Mouse (Mus musculus) cerebellum, adult 8-10 months (tissue): ENCODE data around the gene Espn.
A peak's percentile ranks its signal among the peaks of the same experiment; 100 is the strongest.

Experiments
- DNase-seq: peaks from one replicate; pipeline ENCODE4 v3.0.0; 2022

The Espn gene

GRCm38 (mm10) chr4:152151966-152152544 lies at the start of gene Espn:
Espn (minus strand) TSS chr4:152152371.
- DNase-seq: no peak

GRCm38 (mm10) chr4:152201492-152201891 lies 49.3 kb upstream of the Espn start:
- no peak for DNase-seq

- no peak for DNase-seq
Observed at GRCm38 (mm10) chr4:152199617-152200016, 47.4 kb upstream of the Espn start.

GRCm38 (mm10) chr4:152197545-152197944 lies 45.4 kb upstream of the Espn start:
- no peak for DNase-seq

- DNase-seq: no peak
Observed at GRCm38 (mm10) chr4:152196276-152196675, 44.1 kb upstream of the Espn start.

GRCm38 (mm10) chr4:152194476-152195175 lies 42.5 kb upstream of the Espn start:
- peak; percentile 33 for DNase-seq

GRCm38 (mm10) chr4:152192569-152192968 lies 40.4 kb upstream of the Espn start:
- DNase-seq: no peak

- no peak for DNase-seq
Observed at GRCm38 (mm10) chr4:152190701-152191100, 38.5 kb upstream of the Espn start.

GRCm38 (mm10) chr4:152190096-152190653 lies 38.0 kb upstream of the Espn start:
- no peak for DNase-seq

- DNase-seq: no peak
Observed at GRCm38 (mm10) chr4:152189691-152190090, 37.5 kb upstream of the Espn start.

GRCm38 (mm10) chr4:152189071-152189470 lies 36.9 kb upstream of the Espn start:
- DNase-seq: no peak

GRCm38 (mm10) chr4:152188651-152189050 lies 36.5 kb upstream of the Espn start:
- DNase-seq: no peak

- DNase-seq: no peak
Observed at GRCm38 (mm10) chr4:152187142-152187541, 35.0 kb upstream of the Espn start.

- no peak for DNase-seq
Observed at GRCm38 (mm10) chr4:152186205-152187082, 34.3 kb upstream of the Espn start.

GRCm38 (mm10) chr4:152185510-152186204 lies 33.5 kb upstream of the Espn start:
- no peak for DNase-seq

GRCm38 (mm10) chr4:152185137-152185509 lies 33.0 kb upstream of the Espn start:
- no peak for DNase-seq

- DNase-seq: peak; percentile 56
Observed at GRCm38 (mm10) chr4:152184353-152185035, 32.3 kb upstream of the Espn start.

- no peak for DNase-seq
Observed at GRCm38 (mm10) chr4:152182205-152182604, 30.0 kb upstream of the Espn start.

GRCm38 (mm10) chr4:152179946-152180660 lies 27.9 kb upstream of the Espn start:
- DNase-seq: peak; percentile 75

GRCm38 (mm10) chr4:152178916-152179705 lies 26.9 kb upstream of the Espn start:
- DNase-seq: peak; percentile 48
